Mouse (Mus musculus) cerebellum, adult 11-12 months (tissue): ENCODE data around the gene Acp2.
A peak's percentile ranks its signal among the peaks of the same experiment; 100 is the strongest.

ENCODE experiments used
- DNase-seq: peaks from one replicate; pipeline ENCODE4 v3.0.0; 2022

The Acp2 gene

DNA sequence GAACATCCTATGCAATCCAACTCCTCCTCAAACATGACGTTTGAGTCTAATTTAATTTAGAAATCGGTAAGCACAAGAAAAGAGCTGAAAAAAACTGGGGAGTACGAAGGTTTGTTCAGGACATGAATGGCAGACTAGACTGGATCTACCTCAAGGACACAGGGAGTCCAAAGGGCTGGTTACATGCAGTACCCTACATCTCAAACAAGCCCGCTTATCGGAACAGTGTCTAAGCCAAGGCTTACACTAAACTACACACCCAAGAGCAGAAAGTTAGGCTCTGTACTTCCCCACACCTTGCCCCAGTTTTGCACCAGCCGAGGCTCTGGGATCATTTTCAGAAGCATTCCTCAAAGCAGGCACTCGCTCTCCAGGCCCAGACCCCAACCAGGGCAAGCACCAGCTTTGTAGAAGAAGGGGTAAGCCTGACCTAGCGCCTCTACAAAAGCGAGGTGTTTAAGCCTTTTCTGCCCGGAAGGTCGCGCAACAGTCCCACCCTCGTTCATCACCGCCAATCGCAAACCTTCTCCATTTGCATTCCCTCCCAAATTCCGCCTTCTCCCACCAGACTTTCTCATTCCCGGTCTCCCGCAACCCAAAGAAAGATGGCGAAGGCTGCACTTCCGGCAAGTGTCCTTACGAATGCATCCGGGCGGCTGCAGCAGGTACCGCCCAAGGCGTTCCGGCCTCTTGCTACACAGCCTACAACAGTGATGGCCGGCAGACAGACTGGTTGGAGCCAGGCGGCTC lies at the start of gene Acp2, which contains the start of gene Nr1h3:
Gene Acp2, plus strand, starts transcription at position 664 of the 750 bp plus-strand sequence.
Gene Nr1h3, minus strand, starts transcription at position 613 of the 750 bp plus-strand sequence.
- peak; percentile 94 for DNase-seq

DNA sequence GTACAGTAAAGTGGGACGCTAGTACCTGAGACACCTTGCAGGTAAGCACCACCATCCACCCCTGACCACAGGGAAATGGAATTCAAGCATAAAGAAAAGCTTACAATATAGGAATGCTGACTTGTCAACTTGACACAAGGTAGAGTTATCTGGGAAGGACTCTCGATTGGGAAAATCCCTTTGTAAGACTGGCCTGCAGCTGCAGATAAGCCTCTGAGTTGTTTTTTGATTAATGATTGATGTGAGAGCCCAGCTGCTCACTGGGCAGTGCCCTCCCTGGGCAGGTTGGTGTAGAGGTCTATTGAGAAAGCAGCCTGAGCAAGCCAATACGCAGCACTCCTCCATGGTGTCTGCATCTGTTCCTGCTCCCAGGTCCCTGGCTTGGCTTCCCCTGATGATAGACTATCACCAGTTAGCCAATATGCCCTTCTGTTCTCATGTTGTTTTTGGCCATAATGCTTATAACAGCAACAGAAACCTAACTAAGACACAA lies 49.8 kb upstream of the Acp2 start:
- no peak for DNase-seq

DNA sequence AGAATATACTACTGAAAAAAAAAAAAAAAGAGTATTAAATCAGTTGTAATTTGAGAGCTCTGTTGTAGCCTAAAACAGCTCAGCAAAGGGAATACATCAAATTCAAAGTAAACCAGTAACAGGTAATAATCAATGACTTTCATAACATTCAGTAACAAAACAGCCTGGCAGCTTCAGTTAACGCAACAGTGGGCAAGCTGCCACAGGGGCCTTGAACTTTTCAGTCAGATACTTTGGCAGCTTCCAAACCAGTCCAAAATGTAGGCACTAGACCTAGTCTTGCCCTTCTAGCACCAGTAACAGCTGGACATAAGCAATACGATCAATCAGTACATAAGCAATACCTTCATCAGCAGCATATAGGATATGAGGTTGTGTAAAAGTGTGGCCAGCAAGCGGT lies 48.6 kb upstream of the Acp2 start:
- DNase-seq, result no peak

DNA sequence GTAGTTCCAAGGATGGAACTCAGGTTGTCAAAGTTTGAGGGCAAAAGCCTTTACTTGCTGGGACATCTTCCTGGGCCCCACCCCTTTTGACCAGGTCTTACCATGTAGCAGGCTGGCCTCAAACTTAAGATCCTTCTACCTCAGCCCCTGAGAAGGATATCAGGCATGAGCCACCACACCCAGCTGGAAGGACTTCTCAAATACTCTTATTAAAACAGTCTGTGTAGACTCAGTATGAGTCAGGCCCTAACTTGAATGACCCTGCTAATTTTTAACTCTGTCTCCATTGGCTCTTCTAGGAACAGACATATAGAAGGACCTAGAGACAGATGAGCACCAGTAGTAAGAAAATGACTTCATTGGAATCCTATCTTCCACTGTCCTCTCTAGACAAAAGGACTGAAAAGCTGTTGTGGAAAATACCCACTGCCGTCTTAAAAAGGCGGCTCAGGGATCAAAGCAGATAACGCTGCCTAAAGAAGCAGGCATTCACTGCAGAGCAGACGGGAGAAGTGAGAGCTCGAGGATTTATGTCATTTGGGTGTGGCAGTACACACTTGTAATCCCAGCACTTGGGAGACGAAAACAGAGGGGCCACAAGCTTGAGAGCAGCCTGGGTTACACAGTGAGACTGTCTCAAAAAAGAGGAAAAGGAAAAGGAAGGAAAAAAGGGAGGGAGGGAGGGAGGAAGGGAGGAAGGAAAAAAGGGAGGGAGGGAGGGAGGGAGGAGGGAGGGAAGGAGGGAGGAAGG lies 45.5 kb upstream of the Acp2 start:
- DNase-seq, result no peak

DNA sequence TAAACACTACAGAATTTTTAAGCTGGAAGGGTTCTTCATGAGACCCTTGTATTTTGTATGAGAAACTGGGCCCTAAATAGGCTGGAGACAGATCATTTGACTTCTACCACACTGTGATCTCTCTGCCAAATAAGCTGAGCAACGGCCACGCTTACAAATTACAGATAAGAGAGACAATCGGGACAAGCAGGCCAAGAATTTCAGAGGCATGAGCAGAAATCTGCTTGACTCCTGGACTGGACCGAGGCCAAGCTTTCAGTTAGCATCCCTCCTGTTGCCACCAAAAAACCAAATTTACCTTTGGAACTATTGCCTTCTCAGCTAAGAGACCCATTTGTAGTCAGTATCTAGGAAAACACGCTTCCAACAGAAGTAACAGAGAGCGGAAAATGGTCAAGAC lies 42.1 kb upstream of the Acp2 start:
- DNase-seq, result no peak

DNA sequence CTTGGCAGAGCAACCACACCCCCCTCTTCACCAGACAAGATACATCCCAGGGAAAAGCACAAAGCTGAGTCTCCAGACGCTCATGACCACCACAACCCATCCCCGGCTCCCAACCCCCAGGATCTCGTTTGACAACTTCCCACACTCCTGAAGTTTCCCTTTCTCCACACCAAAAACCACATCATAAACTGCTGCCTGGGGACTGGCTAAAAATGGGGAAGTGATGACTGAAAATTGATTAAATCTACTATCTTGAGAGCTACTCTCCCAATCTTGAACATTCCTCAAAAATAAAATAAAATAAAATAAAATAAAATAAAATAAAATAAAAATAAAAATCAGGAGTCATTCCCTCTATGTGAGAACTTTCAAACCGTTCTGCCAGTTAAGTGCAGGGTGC lies 39.7 kb upstream of the Acp2 start:
- DNase-seq, result no peak

DNA sequence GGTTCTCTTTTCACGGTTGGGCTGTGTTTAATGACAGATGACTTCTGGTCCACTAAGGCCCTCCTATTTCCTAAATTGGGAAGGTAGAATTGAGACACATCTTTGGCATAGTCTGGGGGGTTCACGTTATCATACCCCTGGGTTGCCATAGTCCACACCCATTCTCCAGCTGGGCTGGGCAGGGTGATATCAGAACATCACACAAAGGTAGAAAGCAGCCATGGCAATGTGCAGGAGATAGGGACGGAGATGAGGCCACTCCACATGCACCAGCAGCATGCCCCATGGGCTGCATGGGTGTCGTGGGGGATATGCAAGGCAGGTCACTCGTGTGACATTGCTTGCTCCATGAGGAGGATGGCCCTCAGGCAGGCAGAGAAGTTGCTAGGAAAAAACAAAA lies 39.2 kb upstream of the Acp2 start:
- DNase-seq, result no peak

DNA sequence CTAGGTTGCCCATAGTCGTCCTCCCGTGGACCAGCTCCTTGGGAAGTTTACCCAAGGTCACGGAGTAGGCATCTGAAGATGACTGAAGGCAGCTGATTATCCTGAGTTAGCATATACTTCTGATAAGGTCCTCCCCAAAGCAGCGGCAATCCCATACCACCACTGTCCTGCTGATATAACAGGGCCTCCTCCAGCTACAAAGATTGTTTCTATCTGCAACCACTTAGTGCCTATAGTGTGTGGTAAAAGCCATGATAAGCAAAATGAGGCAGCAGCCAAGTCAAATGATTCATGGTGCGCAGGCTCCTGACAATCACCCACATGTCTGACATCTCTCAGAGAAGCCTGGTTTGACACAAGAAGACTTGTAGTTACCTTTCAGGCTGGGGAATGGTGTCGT lies 37.7 kb upstream of the Acp2 start:
- DNase-seq, result no peak

DNA sequence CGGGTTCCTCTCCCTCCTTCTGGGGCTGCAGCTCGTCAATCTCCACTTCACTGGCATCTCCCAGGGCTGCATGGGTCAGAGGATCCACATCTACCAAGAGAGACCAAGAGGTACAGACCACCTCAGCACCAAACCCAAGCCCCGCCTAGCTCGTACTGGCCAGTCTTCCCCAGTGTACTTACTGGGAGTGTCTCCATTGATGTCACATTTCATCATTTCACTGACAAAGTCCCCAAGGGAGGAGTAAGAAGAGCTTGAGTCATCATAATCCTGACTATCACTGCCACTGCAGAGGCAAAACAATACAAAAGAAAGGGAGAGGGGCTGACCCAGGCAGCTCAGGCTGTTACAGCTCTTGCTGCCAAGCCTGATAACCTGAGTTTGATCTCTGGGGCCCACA lies 35.1 kb upstream of the Acp2 start:
- DNase-seq, result no peak

DNA sequence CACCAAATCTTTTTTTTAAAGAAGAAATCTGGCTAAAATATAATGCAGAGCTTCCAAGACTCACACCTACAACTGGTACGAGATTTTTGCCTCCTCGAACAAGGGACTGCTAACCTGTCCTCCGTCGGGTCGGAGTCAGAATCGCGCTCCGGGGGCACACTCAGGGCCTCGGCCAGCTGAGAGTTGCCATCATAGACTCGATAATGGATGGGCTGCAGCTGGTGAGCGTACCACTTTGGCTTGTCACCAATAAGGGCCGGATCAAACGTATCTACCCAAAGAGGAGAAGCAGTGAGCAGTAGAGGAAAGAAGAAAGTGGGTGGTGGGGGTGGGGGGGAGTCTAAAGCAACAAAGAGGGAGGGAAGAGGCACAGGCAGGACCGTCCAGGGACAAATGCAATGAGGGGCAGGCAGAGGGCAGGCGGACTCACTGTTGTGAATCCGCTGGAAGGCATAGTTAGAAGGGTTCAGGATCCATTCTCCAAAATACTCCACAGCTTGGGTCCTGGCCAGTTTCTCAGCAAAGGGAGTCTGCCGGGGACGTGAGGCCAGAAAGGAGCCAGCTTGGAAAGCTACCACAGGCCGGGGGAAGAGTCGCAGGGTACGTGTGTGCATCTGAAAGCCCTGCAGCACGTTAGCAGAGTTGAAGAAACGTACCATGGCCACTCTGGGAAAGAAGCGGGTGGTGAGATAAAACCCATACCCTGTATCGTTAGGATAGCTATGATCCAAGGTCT lies 32.9 kb upstream of the Acp2 start:
- no peak for DNase-seq

DNA sequence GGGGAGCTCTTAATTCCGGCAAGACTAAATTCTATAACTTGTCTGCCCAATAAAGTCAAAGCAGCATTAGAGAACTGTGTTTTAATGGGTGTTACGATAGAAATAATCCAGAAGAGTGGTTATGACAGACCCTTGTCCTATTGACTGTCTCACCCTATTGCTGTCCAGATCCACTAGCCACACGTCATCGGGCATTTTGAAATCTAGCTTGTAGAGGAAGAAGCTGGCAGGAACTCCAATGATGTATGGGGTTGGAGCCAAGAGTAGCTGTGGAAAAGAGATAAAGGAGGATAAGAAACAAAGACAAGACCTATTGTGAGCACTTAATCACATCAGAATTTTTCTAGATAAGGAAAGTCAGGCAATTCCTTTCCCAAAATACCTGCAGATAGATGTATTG lies 27.2 kb upstream of the Acp2 start:
- DNase-seq, result no peak

DNA sequence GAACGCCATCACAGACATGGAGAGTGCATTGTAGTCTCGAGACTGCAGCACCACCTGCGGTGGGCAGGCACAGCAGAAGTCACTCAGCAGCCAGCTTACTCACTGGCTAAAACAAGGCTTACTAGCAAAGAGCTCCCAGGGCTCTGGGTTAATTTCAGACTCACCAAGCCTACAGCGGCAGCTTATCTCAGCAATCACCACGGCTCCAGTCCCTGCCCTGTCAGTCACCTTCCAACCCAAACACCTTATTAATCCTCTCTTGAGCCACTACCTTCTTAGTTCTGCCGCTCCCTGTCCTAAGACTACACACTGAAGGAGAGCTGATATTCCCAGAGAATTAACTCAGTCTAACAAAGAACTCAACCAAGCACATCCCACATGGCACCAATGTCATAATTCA lies 26.5 kb upstream of the Acp2 start:
- DNase-seq, result peak; percentile 31

DNA sequence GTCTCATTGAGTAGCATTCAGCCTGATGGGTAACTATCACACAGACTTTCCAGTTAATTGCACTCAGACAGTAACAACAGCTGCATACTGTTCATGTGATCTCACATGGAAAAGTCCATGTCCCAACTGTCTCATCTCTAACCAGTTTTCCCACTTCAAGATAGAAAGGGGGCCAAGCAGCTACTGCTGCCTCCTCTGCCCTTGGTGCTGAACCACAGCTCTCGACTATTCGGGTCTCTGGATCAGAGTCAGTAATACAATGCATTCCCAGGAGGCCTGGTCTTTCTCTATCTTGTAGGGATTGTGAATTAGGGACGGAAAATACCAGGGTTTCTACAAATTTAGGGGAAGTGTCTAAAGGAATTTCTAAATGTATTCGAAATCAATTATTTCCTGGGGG lies 22.9 kb upstream of the Acp2 start:
- no peak for DNase-seq

DNA sequence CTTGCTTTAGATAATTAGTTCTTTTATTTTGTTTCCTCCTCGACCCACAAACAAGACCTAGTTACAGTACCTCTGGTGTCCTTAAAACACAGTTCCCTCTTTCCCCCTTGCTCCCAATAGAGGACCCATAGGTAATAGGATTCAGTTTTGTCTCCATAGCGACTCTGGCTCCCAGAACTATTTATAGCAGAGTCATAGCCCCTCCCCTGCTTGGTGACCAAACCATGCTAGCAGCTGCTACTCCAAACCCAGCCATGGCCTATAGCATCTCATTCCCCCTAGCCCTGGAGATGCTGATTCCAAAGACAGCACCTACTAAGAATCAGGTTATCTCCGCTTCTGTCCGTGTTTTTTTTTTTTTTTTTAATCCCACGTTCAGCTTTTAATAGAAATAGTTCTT lies 22.0 kb upstream of the Acp2 start:
- DNase-seq, result peak; percentile 47

DNA sequence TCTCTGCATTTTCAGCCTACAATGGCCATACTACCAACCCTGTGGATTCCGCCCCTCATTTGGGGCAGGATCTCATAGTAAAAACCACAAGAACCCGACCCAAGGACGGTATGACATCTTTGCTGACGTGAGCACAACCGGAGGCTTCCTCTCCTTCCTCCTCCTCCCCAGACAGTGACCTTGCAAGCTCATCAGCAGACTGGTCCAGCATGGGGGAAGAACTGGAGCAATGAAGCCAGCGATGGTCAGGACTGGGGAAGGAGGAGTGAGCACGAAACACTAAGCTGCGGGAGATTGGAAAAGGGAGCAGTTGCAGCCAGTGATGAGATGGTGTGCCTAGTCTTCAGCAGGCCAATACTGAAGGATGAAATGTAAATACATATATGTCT lies 20.7 kb upstream of the Acp2 start:
- DNase-seq, result peak; percentile 79

DNA sequence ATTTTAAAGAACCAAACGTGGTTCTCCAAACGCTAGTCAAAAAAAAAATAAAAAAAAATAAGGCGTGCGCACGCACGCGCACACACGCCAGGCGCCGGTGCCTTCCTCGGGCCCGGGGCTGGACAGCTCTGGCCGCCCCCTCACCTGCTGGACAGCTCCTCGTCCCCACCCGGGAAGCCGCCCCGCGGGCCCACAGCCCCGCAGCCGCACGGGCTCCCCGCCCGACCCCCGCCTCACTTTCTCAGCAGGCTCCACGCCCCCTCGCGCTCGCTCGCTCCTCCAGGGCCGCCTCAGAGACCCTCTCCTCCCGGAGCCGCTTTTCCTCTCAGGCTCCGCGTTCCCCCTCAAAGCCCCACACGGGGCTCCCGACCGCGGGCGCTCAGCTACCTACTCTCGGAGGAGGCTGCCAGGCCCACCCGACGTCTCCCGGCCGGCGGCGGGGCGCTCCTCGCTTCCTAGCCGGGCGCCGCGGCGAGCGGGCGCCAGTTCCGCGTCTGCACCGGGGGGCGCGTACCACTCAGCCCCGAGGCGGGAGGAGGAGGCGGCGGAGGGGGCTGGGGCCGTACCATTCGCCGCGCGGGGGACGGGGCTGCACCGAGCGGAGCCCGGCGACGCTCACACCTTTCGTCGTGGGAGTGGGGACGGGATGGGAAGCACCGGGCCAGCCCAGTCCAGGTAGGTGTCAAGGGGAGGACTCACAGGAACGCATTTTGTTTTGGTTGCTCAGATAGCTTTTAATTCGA lies 20.1 kb upstream of the Acp2 start:
- DNase-seq, result peak; percentile 93

DNA sequence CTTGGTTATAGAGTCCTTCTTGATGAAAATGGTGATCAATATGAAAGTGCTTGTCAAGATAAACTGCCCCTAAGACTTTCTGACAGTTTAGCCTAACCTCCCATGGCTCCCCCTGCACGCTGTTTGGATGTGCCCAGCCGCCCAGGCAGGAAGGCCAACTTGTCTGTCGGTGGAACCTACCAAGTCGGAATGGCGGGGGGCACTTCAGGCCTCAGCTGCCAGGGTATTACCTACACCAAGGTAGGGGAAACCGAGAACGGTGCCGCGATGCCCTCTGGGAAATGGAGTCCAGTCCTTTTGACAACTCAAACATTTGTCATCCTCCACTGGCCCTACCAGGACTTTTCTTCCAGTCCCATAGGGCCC lies 19.6 kb upstream of the Acp2 start:
- DNase-seq, result peak; percentile 99

DNA sequence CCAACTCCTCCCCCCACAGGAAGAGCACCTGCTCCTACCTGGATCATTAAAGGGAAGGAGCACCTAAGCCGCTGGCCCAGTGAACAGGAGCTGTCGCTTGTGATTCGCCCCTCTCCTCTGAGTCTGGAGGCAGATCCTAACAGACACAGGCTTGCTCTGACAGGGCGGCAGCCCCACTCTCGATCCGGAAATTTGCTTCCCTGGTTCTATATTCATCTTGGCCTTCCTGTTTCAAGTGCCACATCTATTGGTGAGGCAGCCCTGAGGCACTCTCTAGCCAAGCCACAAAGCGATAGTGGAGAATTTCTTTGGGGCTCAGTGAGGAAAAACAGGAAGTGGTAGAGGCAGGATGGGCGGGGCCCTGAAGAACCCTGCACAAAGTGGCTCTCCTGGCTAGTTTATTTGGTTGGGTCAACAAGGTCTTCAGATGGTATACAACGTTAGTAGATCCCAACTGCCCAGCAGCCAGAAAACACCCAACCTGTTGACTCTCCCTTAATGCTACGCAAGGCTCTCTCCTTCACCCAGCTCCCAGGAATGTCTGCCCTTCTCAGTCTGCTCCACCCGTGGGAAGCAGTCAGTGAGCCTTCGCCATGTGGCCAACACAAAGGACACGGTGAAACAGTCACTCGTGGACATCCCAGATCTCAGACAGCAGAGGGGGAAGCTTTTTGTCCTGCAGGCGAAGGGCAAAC lies 18.8 kb upstream of the Acp2 start, which contains the start of gene Madd:
Gene Madd, minus strand, starts transcription at position 127 of the 695 bp plus-strand sequence.
- peak; percentile 60 for DNase-seq

DNA sequence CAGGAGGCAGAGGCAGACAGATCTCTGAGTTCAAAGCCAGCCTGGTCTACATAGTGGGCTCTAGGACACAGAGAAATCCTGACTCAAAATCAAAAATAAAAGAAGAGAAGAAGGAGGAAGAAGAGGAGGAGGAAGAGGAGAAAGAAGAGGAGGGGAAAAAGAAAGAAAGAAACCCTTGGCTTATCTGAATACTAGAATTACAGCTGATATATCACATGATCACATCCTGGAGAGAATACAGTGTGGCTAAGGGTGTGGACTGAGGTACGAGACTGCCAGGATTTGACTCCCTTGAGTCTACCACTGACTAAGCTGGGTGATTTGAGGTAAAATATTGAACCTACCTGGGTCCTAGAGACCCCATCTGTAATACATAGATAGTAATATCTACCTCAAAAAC lies 16.5 kb upstream of the Acp2 start:
- DNase-seq, result no peak

DNA sequence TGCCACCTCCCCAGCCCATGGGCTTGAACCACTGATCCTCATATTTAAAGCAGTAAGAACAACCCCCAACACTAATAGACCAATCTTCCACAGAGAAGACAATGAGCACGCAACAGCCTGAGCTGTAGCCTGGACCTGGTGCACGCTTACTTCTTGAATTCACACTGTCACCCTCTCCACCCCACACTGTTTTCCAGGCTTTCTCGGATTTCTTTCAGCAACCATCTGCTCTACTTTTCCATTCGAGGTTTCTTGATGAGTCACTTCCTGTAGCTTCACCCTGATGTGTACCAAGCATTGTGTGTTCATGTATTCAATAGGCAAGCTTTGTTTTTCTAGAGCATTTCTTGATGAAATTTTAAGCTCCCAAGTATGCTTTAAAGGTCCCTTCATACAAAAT lies 15.3 kb upstream of the Acp2 start:
- no peak for DNase-seq

DNA sequence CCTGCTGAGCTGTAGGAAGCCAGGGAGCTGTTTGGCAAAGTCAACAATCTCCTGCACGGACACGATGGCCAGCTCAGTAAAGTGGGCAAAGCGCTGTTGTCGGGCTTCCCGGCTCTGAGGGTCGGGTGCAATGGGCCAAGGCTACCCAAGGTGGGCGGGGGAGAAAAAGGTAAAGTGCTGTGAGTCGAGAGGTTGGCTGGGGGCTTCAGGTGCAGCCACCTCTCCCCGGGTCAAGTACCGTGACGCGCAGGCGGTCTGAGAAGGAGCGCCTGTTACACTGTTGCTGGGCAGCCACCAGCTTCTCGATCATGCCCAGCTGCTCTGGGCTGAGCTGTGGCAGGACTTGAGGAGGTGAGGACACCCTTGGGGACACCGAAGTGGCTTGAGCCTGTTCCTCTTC lies 12.2 kb upstream of the Acp2 start:
- DNase-seq, result no peak

DNA sequence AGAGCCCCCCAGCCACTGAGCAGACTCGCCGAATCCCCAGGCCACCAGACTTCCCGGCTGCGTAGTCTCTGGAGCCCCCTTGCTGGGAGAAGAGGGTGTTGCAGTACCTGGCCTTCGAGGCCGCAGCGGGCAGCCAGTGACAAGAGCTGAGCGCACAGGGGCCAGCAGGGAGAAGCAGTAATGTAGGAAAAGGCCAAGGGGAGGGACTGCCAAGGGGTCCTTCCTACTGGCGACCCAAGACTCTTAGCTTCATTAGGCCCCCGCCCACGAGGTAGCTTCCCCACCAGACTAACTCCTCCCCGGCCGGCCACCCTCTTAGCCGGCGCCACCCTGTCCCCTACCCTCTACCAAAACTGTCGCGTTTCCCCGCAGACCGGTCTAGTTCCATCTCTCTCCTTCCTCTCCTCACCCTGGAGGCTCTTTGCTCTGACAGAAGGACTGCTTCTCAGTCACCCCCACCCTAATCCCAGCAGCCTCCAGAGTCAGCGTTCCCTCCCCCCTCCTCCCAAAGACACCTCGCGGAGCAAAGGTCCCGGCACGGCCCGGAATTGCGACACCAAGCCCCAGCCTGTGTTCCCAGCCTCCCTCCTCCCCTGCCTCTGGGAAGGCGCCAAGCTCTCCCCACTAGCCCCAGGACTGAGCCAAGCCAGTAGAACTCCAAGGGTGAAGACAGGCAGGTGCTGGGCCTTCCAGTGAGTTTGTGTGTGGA lies 7.9 kb upstream of the Acp2 start:
- DNase-seq, result peak; percentile 83
